Mouse (Mus musculus) lung, postnatal 14 days (tissue): ENCODE results near the gene Dus2.

Source experiments
- DNase-seq: peaks from one replicate; pipeline ENCODE4 v3.0.0; 2021

Dus2 gene

GRCm38 (mm10) chr8:106047854-106048630 lies 56.9 kb downstream of the Dus2 start:
- no peak for DNase-seq

DNA sequence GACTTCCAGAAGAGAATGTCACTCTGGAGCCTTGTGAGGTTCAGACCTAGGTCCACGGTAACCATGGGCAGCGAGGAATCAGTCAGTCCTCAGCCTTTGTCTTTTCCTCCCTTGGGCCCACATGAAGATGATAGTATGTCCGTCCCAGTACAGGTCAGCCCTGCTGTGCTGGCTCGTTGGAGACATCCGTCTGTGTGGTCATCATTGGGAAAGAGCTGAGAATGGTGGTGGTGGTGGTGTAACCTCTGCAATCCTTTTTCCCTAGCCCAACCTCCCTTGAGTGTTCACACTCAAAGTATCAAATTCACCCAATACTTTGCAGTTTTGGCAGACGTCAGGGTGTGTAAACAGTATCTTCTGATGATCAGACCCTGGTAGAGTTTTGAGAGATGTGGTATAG lies 58.7 kb downstream of the Dus2 start:
- no peak for DNase-seq

- DNase-seq = no peak
Measured at GRCm38 (mm10) chr8:106051068-106051467, 59.9 kb downstream of the Dus2 start.

GRCm38 (mm10) chr8:106052510-106053089 lies 61.5 kb downstream of the Dus2 start:
- no peak for DNase-seq

GRCm38 (mm10) chr8:106054190-106054811 lies 63.2 kb downstream of the Dus2 start:
- DNase-seq = peak; percentile 60

- no peak for DNase-seq
Measured at GRCm38 (mm10) chr8:106055038-106055437, 63.9 kb downstream of the Dus2 start.

- no peak for DNase-seq
Measured at GRCm38 (mm10) chr8:106056455-106056982, 65.4 kb downstream of the Dus2 start.

DNA sequence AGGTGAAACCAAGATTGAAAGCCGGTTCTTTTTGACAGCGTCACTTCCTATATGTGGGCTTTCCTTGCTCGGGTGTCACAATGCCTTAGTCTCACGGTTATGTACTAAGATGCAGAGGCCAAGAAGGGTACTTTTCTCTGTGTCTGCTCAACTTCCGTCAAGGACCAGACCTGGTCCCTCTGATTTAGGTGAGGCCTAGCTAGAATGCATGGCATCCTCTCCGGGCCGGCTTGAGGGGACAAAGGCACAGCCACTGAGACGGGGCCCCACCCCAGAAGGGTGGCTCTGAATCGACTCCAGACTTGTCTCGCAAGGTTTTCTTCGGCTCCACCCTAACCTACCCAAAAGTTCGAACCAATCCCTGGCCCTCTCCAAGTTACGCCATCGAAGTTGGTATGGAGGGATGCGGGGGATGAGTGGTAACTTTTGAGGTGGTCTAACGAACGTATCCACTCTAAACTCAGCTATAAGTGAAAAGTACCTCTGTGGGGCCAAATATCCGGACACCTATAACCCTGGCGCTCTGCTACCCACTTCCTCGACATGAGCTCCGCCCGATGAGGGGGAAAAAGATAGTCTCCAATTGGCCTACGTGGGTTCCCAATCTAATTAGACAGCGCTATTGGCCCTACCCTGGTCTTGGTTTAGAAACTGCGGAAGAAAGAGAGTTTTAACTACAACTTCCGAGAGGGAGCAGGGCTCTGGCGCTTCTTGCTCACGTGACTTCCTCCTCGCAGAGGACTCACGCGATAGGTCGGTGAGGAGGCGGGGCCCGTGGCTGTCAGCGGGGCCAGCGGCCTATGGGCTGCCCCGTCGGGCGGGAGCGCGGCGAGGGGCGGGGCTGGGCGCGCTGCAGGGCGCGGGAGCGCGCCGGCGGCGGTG lies 67.8 kb downstream of the Dus2 start, which contains the start of gene Nfatc3:
Nfatc3 (plus strand) TSS at position 110 of the 882 bp plus-strand sequence.
- peak; percentile 96 for DNase-seq

GRCm38 (mm10) chr8:106059613-106060371 lies 68.7 kb downstream of the Dus2 start:
- DNase-seq = peak; percentile 57

- no peak for DNase-seq
Measured at GRCm38 (mm10) chr8:106060521-106060920, 69.4 kb downstream of the Dus2 start.

- no peak for DNase-seq
Measured at GRCm38 (mm10) chr8:106061686-106062085, 70.5 kb downstream of the Dus2 start.

- DNase-seq = no peak
Measured at GRCm38 (mm10) chr8:106063046-106063445, 71.9 kb downstream of the Dus2 start.

- no peak for DNase-seq
Measured at GRCm38 (mm10) chr8:106066721-106067120, 75.6 kb downstream of the Dus2 start.

DNA sequence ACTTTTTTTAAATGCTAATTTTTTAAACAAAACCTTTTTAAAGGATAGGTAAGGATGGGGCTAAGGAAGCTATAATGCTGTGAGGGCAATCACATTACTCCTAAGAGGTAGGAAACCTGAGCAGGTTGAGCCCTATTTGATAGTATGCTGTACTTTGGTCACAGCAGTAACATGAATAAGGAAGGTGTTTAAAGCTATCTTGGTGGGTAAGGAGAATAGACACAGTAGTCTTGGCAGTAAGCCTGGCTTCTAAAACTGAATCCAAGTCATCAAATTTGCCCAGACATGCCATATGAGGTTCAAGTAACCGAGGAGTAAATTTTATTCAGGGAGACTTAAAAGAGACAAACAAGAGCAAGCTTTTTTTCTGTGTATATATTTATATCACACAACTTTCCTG lies 78.4 kb downstream of the Dus2 start:
- no peak for DNase-seq

- no peak for DNase-seq
Measured at GRCm38 (mm10) chr8:106072113-106072512, 81.0 kb downstream of the Dus2 start.

DNA sequence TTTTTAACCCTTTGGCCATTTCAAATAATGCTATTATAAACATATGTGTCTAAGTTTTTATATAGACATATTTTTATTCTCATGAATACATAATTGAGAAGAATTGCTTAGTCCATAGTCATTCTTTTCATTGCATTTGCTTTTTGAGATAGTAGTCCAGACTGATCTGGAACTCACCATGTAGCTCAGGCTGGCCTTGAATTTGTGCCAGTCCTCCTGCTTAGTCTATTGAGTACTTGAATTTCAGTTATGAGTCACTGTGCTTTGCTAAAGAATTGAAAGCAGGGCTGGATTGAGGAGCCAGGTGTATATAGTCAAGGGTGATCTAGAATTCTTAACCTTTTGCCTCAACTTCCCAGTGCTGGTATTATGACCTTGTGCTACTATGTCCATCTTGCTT lies 83.1 kb downstream of the Dus2 start:
- DNase-seq = no peak

- no peak for DNase-seq
Measured at GRCm38 (mm10) chr8:106074659-106075058, 83.5 kb downstream of the Dus2 start.

- DNase-seq = peak; percentile 15
Measured at GRCm38 (mm10) chr8:106075161-106075862, 84.2 kb downstream of the Dus2 start.

GRCm38 (mm10) chr8:106075863-106076174 lies 84.7 kb downstream of the Dus2 start:
- DNase-seq = no peak

GRCm38 (mm10) chr8:106076612-106077011 lies 85.5 kb downstream of the Dus2 start:
- DNase-seq = peak; percentile 51

GRCm38 (mm10) chr8:106077452-106078067 lies 86.4 kb downstream of the Dus2 start:
- DNase-seq = no peak
